In genomic region chr8:95143805-95144630, GRCm38 (mm10) we compare ENCODE assay signal across 11 mouse cellular contexts. TPM values are rescaled to one million over a fixed set of nuclear protein-coding genes. Genes with fewer than 3 reads are reported as not detected.
DNase-seq lines count a peak whose midpoint lies in the region; ATAC-seq and TF ChIP-seq lines count a peak whose summit lies in the region.
"Had no signal": no experiment of that assay in that cellular context is flagged by ENCODE, and none has a peak within 500 bp of the region (broad histone marks: within the 10 kb centered on the region; RNA-seq: fewer than 3 reads in every experiment).

No protein-coding gene starts in this region.

- TF ChIP-seq POLR2A in heart, adult 2 months (IDR thresholded peaks at IDR 0.05; ENCODE audit: insufficient read depth, low read depth, low read length), result no peak
- TF ChIP-seq POLR2A in olfactory bulb, adult 2 months (IDR thresholded peaks at IDR 0.05; ENCODE audit: insufficient read depth, low read depth, low read length), result no peak

- no peaks in the 10 kb centered on the region for H3K9me3 ChIP-seq in lung, embryonic 14.5 days (ENCODE audit: low read depth, low read length)
- no peaks in the 10 kb centered on the region for H3K9me3 ChIP-seq in intestine, embryonic 15.5 days
- H3K9me3 ChIP-seq: midbrain, embryonic 10.5 days had no signal

- no peaks in the 10 kb centered on the region; the same call in 1 of the 2 replicates for H3K79me2 ChIP-seq in heart, adult 2 months (replicated peaks; ENCODE audit: control insufficient read depth, insufficient read depth, low read length)

- whole genome bisulfite sequencing in heart, adult 2 months, result 68% methylated on average over 6 of the region's 6 CpGs
- WGBS in lung, embryonic 14.5 days, result 69% methylated on average over 6 of the region's 6 CpGs
- WGBS in intestine, embryonic 15.5 days, result 65% methylated on average over 6 of the region's 6 CpGs
- 65% methylated on average over 6 of the region's 6 CpGs for WGBS in olfactory bulb, adult 2 months

- TF ChIP-seq CTCF in heart, adult 2 months (IDR thresholded peaks at IDR 0.05), result no peak
- no peak for TF ChIP-seq CTCF in lung, embryonic 14.5 days (IDR thresholded peaks at IDR 0.05; ENCODE audit: low read depth)
- no peak for TF ChIP-seq CTCF in olfactory bulb, adult 2 months (IDR thresholded peaks at IDR 0.05; ENCODE audit: insufficient read depth, low read depth, low read length)

- H3K27me3 ChIP-seq in heart, adult 2 months (ENCODE audit: control insufficient read depth, insufficient read depth, low read length), result no peaks in the 10 kb centered on the region
- no peaks in the 10 kb centered on the region for H3K27me3 ChIP-seq in lung, embryonic 14.5 days (ENCODE audit: insufficient read depth, low read length)
- H3K27me3 ChIP-seq in intestine, embryonic 15.5 days (replicated peaks), result no peaks in the 10 kb centered on the region
- H3K27me3 ChIP-seq: CH12.LX had no signal

- no peaks in the 10 kb centered on the region; the same call in 1 of the 2 replicates for H3K36me3 ChIP-seq in heart, adult 2 months (ENCODE audit: control insufficient read depth, insufficient read depth, low read length)
- H3K36me3 ChIP-seq in lung, embryonic 14.5 days (ENCODE audit: insufficient read depth), result no peaks in the 10 kb centered on the region
- no peaks in the 10 kb centered on the region for H3K36me3 ChIP-seq in intestine, embryonic 15.5 days
- H3K36me3 ChIP-seq: midbrain, embryonic 10.5 days had no signal

- TF ChIP-seq EP300 in heart, adult 2 months (IDR thresholded peaks at IDR 0.05; ENCODE audit: insufficient read depth, low read depth, low read length), result no peak

- no peak overlapping the region for H3K4me2 ChIP-seq in lung, embryonic 14.5 days
- H3K4me2 ChIP-seq in intestine, embryonic 15.5 days (replicated peaks), result peak overlapping the region; percentile 17; the same call in 1 of the 2 replicates

- intact Hi-C loops in heart, adult 2 months (cut with DNase I), result no loop called here
- intact Hi-C loops in heart, postnatal 25 days (cut with DNase I), result no loop called here

- H3K9ac ChIP-seq in heart, adult 2 months (ENCODE audit: low read depth, low read length), result no peak overlapping the region
- no peak overlapping the region for H3K9ac ChIP-seq in lung, embryonic 14.5 days
- no peak overlapping the region for H3K9ac ChIP-seq in intestine, embryonic 15.5 days

- no peak for ATAC-seq in lung, embryonic 14.5 days (ENCODE audit: insufficient read depth)
- peak; percentile 48 for ATAC-seq in intestine, embryonic 15.5 days

- peak overlapping the region; percentile 75 for H3K27ac ChIP-seq in heart, adult 2 months
- peak overlapping the region; percentile 82 for H3K27ac ChIP-seq in lung, embryonic 14.5 days (ENCODE audit: low read depth)
- H3K27ac ChIP-seq in intestine, embryonic 15.5 days, result peak overlapping the region; percentile 74
- H3K27ac ChIP-seq in olfactory bulb, adult 2 months (ENCODE audit: insufficient read depth, low read depth, low read length), result peak overlapping the region; percentile 52; the same call in 1 of the 2 replicates

- peaks cover 20% of the 10 kb centered on the region for H3K4me1 ChIP-seq in heart, adult 2 months (ENCODE audit: control insufficient read depth, insufficient read depth, low read length)
- H3K4me1 ChIP-seq in lung, embryonic 14.5 days (ENCODE audit: insufficient read depth), result peaks cover 14% of the 10 kb centered on the region
- peaks cover 33% of the 10 kb centered on the region for H3K4me1 ChIP-seq in intestine, embryonic 15.5 days (replicated peaks)
- H3K4me1 ChIP-seq in olfactory bulb, adult 2 months (ENCODE audit: control insufficient read depth, insufficient read depth, low read length), result peaks cover 19% of the 10 kb centered on the region

- DNase-seq in heart, adult 2 months, result no peak
- no peak for DNase-seq in heart, postnatal 25 days (ENCODE audit: low spot score)
- DNase-seq in lung, embryonic 14.5 days, result peak; percentile 15
- DNase-seq in lung, postnatal 25 days (ENCODE audit: low spot score), result no peak
- DNase-seq in right cerebral cortex, postnatal 36 days (ENCODE audit: low spot score in 2 of 2), result no peak
- DNase-seq in gastrocnemius, adult 8-10 months (ENCODE audit: low spot score in 2 of 2), result no peak
- DNase-seq: gastrocnemius, postnatal 14 days had no signal

- H3K4me3 ChIP-seq in heart, adult 2 months, result no peak overlapping the region
- no peak overlapping the region for H3K4me3 ChIP-seq in lung, embryonic 14.5 days (ENCODE audit: low read depth, low read length)
- H3K4me3 ChIP-seq in intestine, embryonic 15.5 days (replicated peaks), result no peak overlapping the region
- no peak overlapping the region for H3K4me3 ChIP-seq in olfactory bulb, adult 2 months (ENCODE audit: insufficient read depth, low read depth, low read length)
- H3K4me3 ChIP-seq: midbrain, embryonic 10.5 days had no signal

RNA-seq across cellular contexts. Expression of gene Kifc3, which starts 58.6 kb away (rescaled TPM):
- total RNA-seq in heart, adult 2 months (2021), result 10 to 100 TPM; 76.2 to 93.4 TPM
- 58.7 and 64.9 TPM in 2 replicates for polyA plus RNA-seq in heart, adult 2 months (2012; rRNA removed)
- 10 to 100 TPM; 67.1 to 72.4 TPM for total RNA-seq in heart, postnatal 25 days (2021)
- 17.3 and 20.7 TPM in 2 replicates for polyA plus RNA-seq in lung, embryonic 14.5 days (2014; fragmentation: Nextera tagmentation; extraction: Ambion mirVana)
- 28.6 and 31.3 TPM in 2 replicates for polyA plus RNA-seq in intestine, embryonic 15.5 days (2015; fragmentation: Nextera tagmentation; extraction: Ambion mirVana)
- polyA plus RNA-seq in olfactory bulb, adult 2 months (2012; ENCODE audit: insufficient read depth, insufficient read length, low replicate concordance, missing spikeins), result not detected in 2 replicates
- 10 to 100 TPM in 1 of 4 experiments, 1 to 10 TPM in 3; 6.0 to 11.3 (median 8.5) TPM for total RNA-seq in gastrocnemius, adult 8-10 months (2022)

Comparison
In these comparisons a context has a peak if more than half of its experiments do, and no peak if none do; other contexts are left out.
1. RNA of gene Kifc3, which starts 58.6 kb away (polyA plus RNA-seq): 58.7 to 64.9 TPM in heart, adult 2 months, 28.6 to 31.3 TPM in intestine, embryonic 15.5 days and 17.3 to 20.7 TPM in lung, embryonic 14.5 days; not detected in olfactory bulb, adult 2 months; every median in the first group is over 10 times any median in the second.
2. Peak in every context shown above with its lines, with median percentiles within 50 percentile points of each other: H3K27ac ChIP-seq.